Mouse (Mus musculus) bone marrow, adult 2 months (tissue): ENCODE measurements at regions not wholly inside any gene's neighbourhood (a gene's known extent, or its start where the extent isn't known, plus 50 kb on each side); places are given as distances from the start of the nearest gene placed in this dataset.

Source experiments
- H3K27ac ChIP-seq: fragments of 200-500 bp; 2 replicates; pipeline ENCODE4 v1.5.1; 2012; ENCODE audit warnings: low read depth, mild to moderate bottlenecking, control low read depth, inconsistent platforms, low read length; ENCODE audit not compliant: control insufficient read depth, poor library complexity, insufficient read depth
- H3K4me1 ChIP-seq: fragments of 200-500 bp; 2 replicates; pipeline ENCODE4 v1.6.1; 2011; ENCODE audit warnings: low read length; ENCODE audit not compliant: control insufficient read depth, insufficient read depth
- H3K4me3 ChIP-seq: fragments of 200-500 bp; replicated peaks from 2 replicates; pipeline ENCODE3; 2011; ENCODE audit warnings: mild to moderate bottlenecking, low read depth, low read length, control low read depth; ENCODE audit not compliant: control insufficient read depth
- CTCF ChIP-seq: fragments of 200-500 bp; IDR thresholded peaks from 2 replicates; pipeline ENCODE4 v1.5.1; 2011; ENCODE audit warnings: low read length, control low read depth; ENCODE audit not compliant: control insufficient read depth, insufficient read depth
- POLR2A ChIP-seq: fragments of 200-500 bp; IDR thresholded peaks from 2 replicates; pipeline ENCODE4 v1.6.1; 2011; ENCODE audit warnings: low read depth, mild to moderate bottlenecking, control low read depth, low read length, borderline replicate concordance; ENCODE audit not compliant: control insufficient read depth
- WGBS: fragments of 180-500 bp; shearing (Covaris S2); methylation state at CpG from one replicate; pipeline ENCODE4 v1.1.7; 2018; 5-methylcytosine and 5-hydroxymethylcytosine counted together

- H3K4me1 ChIP-seq = no peaks in the 10 kb centered on the region; the same call in 1 of the 2 replicates
- H3K27ac ChIP-seq = no peak overlapping the region
- 3% methylated on average over 1 of the region's 1 CpGs for WGBS
- no peak overlapping the region for H3K4me3 ChIP-seq
- TF ChIP-seq CTCF (no peak), POLR2A (no peak)
Observed at GRCm38 (mm10) chr13:83733991-83734610, 230.3 kb downstream of the Mef2c start.

DNA sequence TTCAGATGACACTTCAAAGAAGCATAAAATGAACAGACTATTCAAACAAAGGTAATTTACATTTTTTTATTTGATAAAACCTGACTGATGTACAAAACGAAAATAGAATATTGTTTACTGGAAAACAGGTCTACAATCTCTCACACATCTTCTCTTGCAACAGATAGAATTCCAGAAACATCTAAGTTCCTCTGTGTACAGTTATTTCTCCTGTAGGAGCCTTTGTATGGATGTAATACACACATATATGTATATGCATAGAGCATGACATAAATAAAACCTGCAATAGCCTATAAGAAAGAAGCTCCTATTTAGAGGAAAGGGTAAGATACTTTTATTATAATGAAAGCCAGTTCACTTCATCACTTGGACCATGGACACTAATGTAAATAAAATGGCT lies 230.8 kb downstream of the Mef2c start:
- no peak for TF ChIP-seq CTCF
- no peak for TF ChIP-seq POLR2A
- no peak overlapping the region for H3K4me3 ChIP-seq
- WGBS = 17% methylated on average over 1 of the region's 1 CpGs
- no peak overlapping the region for H3K27ac ChIP-seq
- H3K4me1 ChIP-seq = no peaks in the 10 kb centered on the region; the same call in 1 of the 2 replicates

DNA sequence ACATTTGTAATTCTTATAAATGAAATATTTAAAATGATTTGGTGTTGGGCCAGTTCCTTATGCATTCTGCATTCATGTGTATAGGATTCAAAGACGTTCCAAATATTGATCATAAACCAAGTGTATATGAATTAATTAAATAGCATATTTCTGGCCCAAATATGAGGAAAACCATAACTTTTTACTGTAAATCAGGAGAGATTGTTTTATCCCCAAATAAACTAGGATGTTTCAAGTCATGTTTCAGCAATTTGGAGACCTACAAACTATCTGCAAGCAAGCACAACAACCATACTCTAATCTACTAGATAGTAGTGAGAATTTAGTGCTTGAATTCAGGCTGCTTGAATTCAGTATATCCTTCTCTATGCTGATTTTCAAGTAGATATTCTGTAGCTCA lies 231.3 kb downstream of the Mef2c start:
- 61% methylated on average over 1 of the region's 1 CpGs for WGBS
- Histone ChIP-seq H3K4me1 (no peaks in the 10 kb centered on the region; the same call in 1 of the 2 replicates), H3K27ac (no peak overlapping the region), H3K4me3 (no peak overlapping the region)
- TF ChIP-seq POLR2A = no peak
- no peak for TF ChIP-seq CTCF

DNA sequence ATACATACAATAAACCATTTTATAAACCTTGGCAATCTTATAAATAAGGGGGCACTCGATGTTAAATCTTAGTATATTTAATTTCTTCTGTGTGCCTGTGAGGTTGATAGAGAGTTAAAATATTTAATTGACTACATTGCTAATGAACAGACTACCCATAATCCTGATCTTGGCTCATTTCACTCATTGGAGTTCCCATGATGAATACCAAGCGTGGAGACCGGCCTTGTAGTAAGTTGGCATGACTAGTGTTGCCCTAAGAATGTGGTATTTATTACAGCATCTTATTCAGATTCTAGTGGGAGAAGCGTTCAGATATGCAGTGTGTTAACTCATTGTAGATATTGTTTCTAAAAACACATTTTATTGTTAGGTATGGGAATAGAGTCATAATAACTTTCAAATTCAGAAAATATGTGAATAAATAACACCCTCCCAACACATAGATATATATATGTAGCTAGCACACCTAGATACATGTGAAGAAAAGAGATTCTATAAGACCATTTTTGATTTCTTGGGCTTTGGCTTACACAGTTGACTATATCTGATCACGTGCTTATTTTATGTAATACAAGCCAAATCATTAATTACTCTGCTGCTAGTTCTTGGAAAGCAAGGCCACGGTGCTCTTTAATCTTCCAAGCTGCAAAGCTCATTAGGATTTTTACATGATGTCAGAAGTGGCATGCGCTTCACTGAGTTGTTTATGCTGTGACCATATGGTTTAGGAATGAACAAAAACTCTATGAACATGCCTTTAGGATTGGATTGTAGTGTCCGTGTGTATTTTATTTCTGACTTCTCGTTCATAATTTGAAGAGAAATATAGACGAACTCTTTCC lies 232.0 kb downstream of the Mef2c start:
- H3K27ac ChIP-seq = no peak overlapping the region
- no peaks in the 10 kb centered on the region; the same call in 1 of the 2 replicates for H3K4me1 ChIP-seq
- WGBS = 64% methylated on average over 10 of the region's 10 CpGs
- TF ChIP-seq CTCF (no peak), POLR2A (no peak)
- H3K4me3 ChIP-seq = no peak overlapping the region

- H3K27ac ChIP-seq = no peak overlapping the region
- H3K4me3 ChIP-seq = no peak overlapping the region
- WGBS = 11% methylated on average over 9 of the region's 9 CpGs
- TF ChIP-seq CTCF (no peak), POLR2A (no peak)
- H3K4me1 ChIP-seq = no peaks in the 10 kb centered on the region; the same call in 1 of the 2 replicates
Observed at GRCm38 (mm10) chr13:83737031-83737825, 233.4 kb downstream of the Mef2c start.

DNA sequence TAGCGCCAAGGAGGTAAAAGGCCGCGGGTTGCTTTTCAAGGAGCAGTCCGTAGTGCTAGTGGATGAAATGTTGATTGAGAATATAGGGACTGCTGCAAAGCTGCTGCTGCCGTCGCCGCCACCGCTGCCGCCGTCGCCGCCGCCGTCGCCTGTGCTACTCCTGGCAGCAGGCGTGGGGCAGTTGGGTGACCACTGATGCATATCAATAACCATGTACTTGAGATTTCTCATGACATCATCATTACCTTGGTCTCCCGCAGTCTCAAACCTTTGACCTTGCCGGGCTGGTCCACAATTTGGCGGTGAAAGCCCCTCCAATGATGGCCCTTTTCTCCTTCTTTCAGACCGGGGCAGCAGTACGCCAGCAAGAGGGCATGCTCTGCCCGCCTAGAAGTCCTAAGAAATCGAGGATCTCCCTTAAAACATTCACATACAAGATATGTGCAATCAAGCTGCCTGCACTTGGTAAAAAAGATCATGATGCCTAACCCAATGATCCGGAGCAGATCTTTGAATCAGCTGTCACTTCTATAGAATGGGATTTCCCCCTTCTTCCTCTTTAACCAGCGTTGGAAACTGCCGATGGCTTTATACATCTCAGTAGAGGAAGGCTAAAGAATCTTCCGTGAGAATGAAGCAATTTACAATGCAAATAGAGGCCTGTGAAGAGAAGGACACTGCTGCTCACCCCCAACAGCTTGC lies 234.1 kb downstream of the Mef2c start:
- Histone ChIP-seq H3K27ac (no peak overlapping the region), H3K4me1 (no peaks in the 10 kb centered on the region), H3K4me3 (no peak overlapping the region)
- TF ChIP-seq CTCF (no peak), POLR2A (no peak)
- WGBS = 2% methylated on average over 27 of the region's 27 CpGs

GRCm38 (mm10) chr13:83738528-83738981 lies 234.7 kb downstream of the Mef2c start:
- peak overlapping the region; percentile 45 for H3K4me3 ChIP-seq
- 1% methylated on average over 12 of the region's 12 CpGs for WGBS
- H3K27ac ChIP-seq = no peak overlapping the region
- TF ChIP-seq POLR2A (no peak), CTCF (no peak)
- no peaks in the 10 kb centered on the region for H3K4me1 ChIP-seq

DNA sequence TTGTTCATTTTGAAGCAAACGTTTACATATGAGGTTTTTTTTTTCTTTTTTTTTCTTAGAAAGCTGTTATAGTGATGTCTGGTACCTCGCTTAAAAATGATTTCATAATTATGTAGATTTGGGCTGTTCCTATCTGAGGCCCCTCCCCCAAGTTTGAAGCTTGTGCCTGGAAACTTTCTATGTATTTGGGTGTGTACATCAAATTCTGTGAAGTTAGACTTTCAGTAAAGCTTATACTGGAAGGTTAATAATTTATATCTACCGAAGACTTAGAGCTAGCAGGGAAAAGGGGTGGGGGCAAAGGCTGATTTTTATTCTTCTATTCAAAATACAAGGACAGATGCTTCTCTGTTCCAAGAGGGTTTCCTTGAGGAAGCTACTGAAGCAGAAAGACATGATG lies 235.3 kb downstream of the Mef2c start:
- no peak overlapping the region for H3K4me3 ChIP-seq
- WGBS = 9% methylated on average over 3 of the region's 3 CpGs
- H3K4me1 ChIP-seq = no peaks in the 10 kb centered on the region
- TF ChIP-seq CTCF (no peak), POLR2A (no peak)
- H3K27ac ChIP-seq = no peak overlapping the region
